10 mouse cellular contexts compared by ENCODE assay signal in the genomic region with DNA sequence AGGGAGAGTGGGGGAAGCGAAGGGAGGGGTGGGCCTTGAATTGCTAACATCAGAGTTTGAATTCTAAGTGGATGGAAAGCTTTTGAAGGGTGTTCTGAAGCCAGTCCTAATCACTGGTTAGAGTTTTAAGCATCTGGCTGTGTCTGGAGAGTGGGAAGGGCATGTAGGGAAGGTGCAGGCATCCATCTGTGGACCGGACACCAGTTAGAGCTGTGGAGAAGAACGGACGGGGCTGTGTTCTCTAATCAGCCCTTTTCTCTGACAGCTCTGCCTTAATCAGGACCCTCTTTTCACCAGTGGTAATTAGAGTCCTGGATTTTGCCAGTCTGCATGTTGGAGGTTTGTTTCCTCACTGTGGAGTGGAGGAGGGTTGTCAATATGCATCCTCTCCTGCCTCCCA. TPM values are rescaled to one million over a fixed set of nuclear protein-coding genes. Genes with fewer than 3 reads are reported as not detected.
A peak's percentile ranks its signal among the peaks of the same experiment; 100 is the strongest.
DNase-seq lines count a peak whose midpoint lies in the region; ATAC-seq and TF ChIP-seq lines count a peak whose summit lies in the region.
"Had no signal": no experiment of that assay in that cellular context is flagged by ENCODE, and none has a peak within 500 bp of the region (broad histone marks: within the 10 kb centered on the region; RNA-seq: fewer than 3 reads in every experiment).

No protein-coding gene starts in this region.

- no peaks in the 10 kb centered on the region for H3K27me3 ChIP-seq in heart, embryonic 13.5 days (replicated peaks)
- H3K27me3 ChIP-seq in heart, adult 2 months (ENCODE audit: control insufficient read depth, insufficient read depth, low read length): no peaks in the 10 kb centered on the region
- no peaks in the 10 kb centered on the region for H3K27me3 ChIP-seq in testis, adult 2 months (ENCODE audit: control insufficient read depth, insufficient read depth, low read length)
- no peaks in the 10 kb centered on the region for H3K27me3 ChIP-seq in liver, embryonic 12.5 days (replicated peaks)
- no peaks in the 10 kb centered on the region for H3K27me3 ChIP-seq in stomach, postnatal 0 days (ENCODE audit: control insufficient read depth, insufficient read depth, low read length)

- ATAC-seq in heart, embryonic 13.5 days (ENCODE audit: extremely low read depth, insufficient number of reproducible peaks, low FRiP score, low TSS enrichment): no peak
- ATAC-seq in liver, embryonic 12.5 days: no peak
- ATAC-seq in stomach, postnatal 0 days (ENCODE audit: low FRiP score, low TSS enrichment): no peak

- peak overlapping the region; percentile 59 for H3K27ac ChIP-seq in heart, embryonic 13.5 days (replicated peaks)
- no peak overlapping the region for H3K27ac ChIP-seq in heart, adult 2 months
- no peak overlapping the region for H3K27ac ChIP-seq in testis, adult 2 months (ENCODE audit: control insufficient read depth, insufficient read depth, low read depth, low read length)
- H3K27ac ChIP-seq in liver, embryonic 12.5 days: peak overlapping the region; percentile 92
- peak overlapping the region; percentile 99; the same call in 1 of the 2 replicates for H3K27ac ChIP-seq in stomach, postnatal 0 days (replicated peaks)

- no peak for DNase-seq in heart, adult 2 months
- no peak for DNase-seq in testis, postnatal 14 days (ENCODE audit: low spot score)
- DNase-seq in stomach, postnatal 0 days (ENCODE audit: low spot score): no peak
- no peak for DNase-seq in left cerebral cortex, postnatal 14 days (ENCODE audit: low spot score in 2 of 2)
- DNase-seq in retina, postnatal 1 day: no peak
- DNase-seq: adrenal gland, adult 8-10 months had no signal

- H3K4me2 ChIP-seq in heart, embryonic 13.5 days: peak overlapping the region; percentile 89
- peak overlapping the region; percentile 86 for H3K4me2 ChIP-seq in liver, embryonic 12.5 days
- peak overlapping the region; percentile 60 for H3K4me2 ChIP-seq in stomach, postnatal 0 days (replicated peaks; ENCODE audit: low read depth)

- intact Hi-C loops in heart, adult 2 months (cut with DNase I): loop anchor here (5.0 kb wide), 1 partner anchor 133 kb away; a partner anchor contains a TSS
- intact Hi-C loops in left cerebral cortex, postnatal 14 days (cut with DNase I): no loop called here

- peaks cover 8% of the 10 kb centered on the region for H3K79me2 ChIP-seq in heart, adult 2 months (replicated peaks; ENCODE audit: control insufficient read depth, insufficient read depth, low read length)

- H3K36me3 ChIP-seq in heart, embryonic 13.5 days: peaks cover 33% of the 10 kb centered on the region
- peaks cover 4% of the 10 kb centered on the region for H3K36me3 ChIP-seq in heart, adult 2 months (ENCODE audit: control insufficient read depth, insufficient read depth, low read length)
- H3K36me3 ChIP-seq in testis, adult 2 months (ENCODE audit: control insufficient read depth, insufficient read depth, low read length): no peaks in the 10 kb centered on the region
- peaks cover 36% of the 10 kb centered on the region for H3K36me3 ChIP-seq in liver, embryonic 12.5 days
- no peaks in the 10 kb centered on the region for H3K36me3 ChIP-seq in stomach, postnatal 0 days (ENCODE audit: control insufficient read depth, insufficient read depth, low read length)

- no peak for TF ChIP-seq EP300 in heart, adult 2 months (IDR thresholded peaks at IDR 0.05; ENCODE audit: insufficient read depth, low read depth, low read length)
- TF ChIP-seq EP300 in stomach, postnatal 0 days (optimal IDR thresholded peaks at IDR 0.05): no peak

- peak overlapping the region; percentile 95 for H3K9ac ChIP-seq in heart, embryonic 13.5 days
- H3K9ac ChIP-seq in heart, adult 2 months (ENCODE audit: low read depth, low read length): no peak overlapping the region
- peak overlapping the region; percentile 97; the same call in 1 of the 2 replicates for H3K9ac ChIP-seq in liver, embryonic 12.5 days
- H3K9ac ChIP-seq in stomach, postnatal 0 days (ENCODE audit: low read length): peak overlapping the region; percentile 31; the same call in 1 of the 2 replicates

- no peaks in the 10 kb centered on the region for H3K9me3 ChIP-seq in heart, embryonic 13.5 days
- H3K9me3 ChIP-seq in liver, embryonic 12.5 days (replicated peaks): no peaks in the 10 kb centered on the region
- no peaks in the 10 kb centered on the region for H3K9me3 ChIP-seq in stomach, postnatal 0 days (ENCODE audit: control insufficient read depth, low read length)

- peak overlapping the region; percentile 82 for H3K4me3 ChIP-seq in heart, embryonic 13.5 days
- H3K4me3 ChIP-seq in heart, adult 2 months: no peak overlapping the region
- H3K4me3 ChIP-seq in testis, adult 2 months (ENCODE audit: control insufficient read depth, low read depth, low read length): peak overlapping the region; percentile 14; the same call in 1 of the 2 replicates
- peak overlapping the region; percentile 10; the same call in 1 of the 2 replicates for H3K4me3 ChIP-seq in liver, embryonic 12.5 days
- H3K4me3 ChIP-seq in stomach, postnatal 0 days (ENCODE audit: low read depth, low read length): peak overlapping the region; percentile 88; the same call in 1 of the 2 replicates

- TF ChIP-seq CTCF in heart, adult 2 months (IDR thresholded peaks at IDR 0.05): no peak
- TF ChIP-seq CTCF in testis, adult 2 months (IDR thresholded peaks at IDR 0.05; ENCODE audit: control insufficient read depth, insufficient read depth, insufficient replicate concordance, low read depth, low read length): no peak
- TF ChIP-seq CTCF in stomach, postnatal 0 days (IDR thresholded peaks at IDR 0.05; ENCODE audit: low read depth): no peak

- 54% methylated on average over 4 of the region's 4 CpGs for WGBS in heart, embryonic 13.5 days
- 73% methylated on average over 4 of the region's 4 CpGs for WGBS in heart, adult 2 months
- 64% methylated on average over 4 of the region's 4 CpGs for WGBS in liver, embryonic 12.5 days (ENCODE audit: insufficient replicate concordance)
- WGBS in stomach, postnatal 0 days: 73% methylated on average over 4 of the region's 4 CpGs

- peaks cover 31% of the 10 kb centered on the region for H3K4me1 ChIP-seq in heart, embryonic 13.5 days
- H3K4me1 ChIP-seq in heart, adult 2 months (ENCODE audit: control insufficient read depth, insufficient read depth, low read length): peaks cover 14% of the 10 kb centered on the region
- H3K4me1 ChIP-seq in testis, adult 2 months (ENCODE audit: control insufficient read depth, insufficient read depth, low read length): peaks cover 7% of the 10 kb centered on the region
- peaks cover 46% of the 10 kb centered on the region for H3K4me1 ChIP-seq in liver, embryonic 12.5 days
- H3K4me1 ChIP-seq in stomach, postnatal 0 days (replicated peaks; ENCODE audit: control insufficient read depth, insufficient read depth): peaks cover 6% of the 10 kb centered on the region; the same call in 1 of the 2 replicates

- TF ChIP-seq POLR2A in heart, adult 2 months (IDR thresholded peaks at IDR 0.05; ENCODE audit: insufficient read depth, low read depth, low read length): no peak
- TF ChIP-seq POLR2A in testis, adult 2 months (IDR thresholded peaks at IDR 0.05; ENCODE audit: control insufficient read depth, low read depth, low read length): no peak

RNA-seq across cellular contexts. Expression of a gene that starts 7.6 kb away (rescaled TPM):
- 22.3 and 22.8 TPM in 2 replicates for polyA plus RNA-seq in heart, embryonic 13.5 days (2015; fragmentation: Nextera tagmentation; extraction: Ambion mirVana)
- 100 to 1,000 TPM; 106 to 124 TPM for total RNA-seq in heart, adult 2 months (2021)
- 64.4 and 89.4 TPM in 2 replicates for polyA plus RNA-seq in heart, adult 2 months (2012; rRNA removed)
- polyA plus RNA-seq in testis, adult 2 months (2012; rRNA removed): 133 and 135 TPM in 2 replicates
- 17.6 and 18.2 TPM in 2 replicates for polyA plus RNA-seq in liver, embryonic 12.5 days (2016; fragmentation: Nextera tagmentation; extraction: Ambion mirVana)
- 37.3 and 42.7 TPM in 2 replicates for polyA plus RNA-seq in stomach, postnatal 0 days (2015; fragmentation: Nextera tagmentation; extraction: Ambion mirVana)
- total RNA-seq in left cerebral cortex, postnatal 14 days (2021): 100 to 1,000 TPM; 207 to 208 TPM

RNA-seq across cellular contexts. Expression of a gene that starts 45.8 kb away (rescaled TPM):
- polyA plus RNA-seq in heart, embryonic 13.5 days (2015; fragmentation: Nextera tagmentation; extraction: Ambion mirVana): not detected in 2 replicates
- not detected for total RNA-seq in heart, adult 2 months (2021)
- polyA plus RNA-seq in heart, adult 2 months (2012; rRNA removed): 0.57 TPM in 1 of 2 replicates, not detected in the other
- polyA plus RNA-seq in testis, adult 2 months (2012; rRNA removed): 83.8 and 97.1 TPM in 2 replicates
- 0.45 TPM in 1 of 2 replicates, not detected in the other for polyA plus RNA-seq in liver, embryonic 12.5 days (2016; fragmentation: Nextera tagmentation; extraction: Ambion mirVana)
- 0.22 and 0.28 TPM in 2 replicates for polyA plus RNA-seq in stomach, postnatal 0 days (2015; fragmentation: Nextera tagmentation; extraction: Ambion mirVana)
- not detected for total RNA-seq in left cerebral cortex, postnatal 14 days (2021)
- total RNA-seq: layer of hippocampus, postnatal 25 days had no signal

RNA-seq across cellular contexts. Expression of a gene that starts 46.0 kb away (rescaled TPM):
- polyA plus RNA-seq in heart, embryonic 13.5 days (2015; fragmentation: Nextera tagmentation; extraction: Ambion mirVana): 0.68 and 0.74 TPM in 2 replicates
- 1 to 10 TPM; 2.7 to 3.1 TPM for total RNA-seq in heart, adult 2 months (2021)
- polyA plus RNA-seq in heart, adult 2 months (2012; rRNA removed): 4.0 and 4.9 TPM in 2 replicates
- polyA plus RNA-seq in testis, adult 2 months (2012; rRNA removed): 1.1 and 1.2 TPM in 2 replicates
- 2.2 TPM in 2 replicates for polyA plus RNA-seq in liver, embryonic 12.5 days (2016; fragmentation: Nextera tagmentation; extraction: Ambion mirVana)
- 0.27 and 0.45 TPM in 2 replicates for polyA plus RNA-seq in stomach, postnatal 0 days (2015; fragmentation: Nextera tagmentation; extraction: Ambion mirVana)
- total RNA-seq in left cerebral cortex, postnatal 14 days (2021): 10 to 100 TPM; 13.3 to 14.2 TPM

RNA-seq across cellular contexts. Expression of a gene that starts 55.6 kb away (rescaled TPM):
- 24.4 and 25.2 TPM in 2 replicates for polyA plus RNA-seq in heart, embryonic 13.5 days (2015; fragmentation: Nextera tagmentation; extraction: Ambion mirVana)
- total RNA-seq in heart, adult 2 months (2021): 10 to 100 TPM; 20.9 to 21.5 TPM
- 47.2 and 49.9 TPM in 2 replicates for polyA plus RNA-seq in heart, adult 2 months (2012; rRNA removed)
- polyA plus RNA-seq in testis, adult 2 months (2012; rRNA removed): 3.3 TPM in 2 replicates
- 24.5 and 26.1 TPM in 2 replicates for polyA plus RNA-seq in liver, embryonic 12.5 days (2016; fragmentation: Nextera tagmentation; extraction: Ambion mirVana)
- polyA plus RNA-seq in stomach, postnatal 0 days (2015; fragmentation: Nextera tagmentation; extraction: Ambion mirVana): 49.7 and 52.8 TPM in 2 replicates
- 10 to 100 TPM; 16.1 to 16.8 TPM for total RNA-seq in left cerebral cortex, postnatal 14 days (2021)

Comparison
In these comparisons a context has a peak if more than half of its experiments do, and no peak if none do; other contexts are left out.
1. H3K27ac ChIP-seq: peak in heart, embryonic 13.5 days (single experiment), liver, embryonic 12.5 days (single experiment) and stomach, postnatal 0 days (single experiment); none in heart, adult 2 months (single experiment) and testis, adult 2 months (single experiment).
2. RNA of a gene that starts 45.8 kb away (polyA plus RNA-seq): 83.8 to 97.1 TPM in testis, adult 2 months; 0.57 TPM in heart, adult 2 months, 0.45 TPM in liver, embryonic 12.5 days, 0.22 to 0.28 TPM in stomach, postnatal 0 days and not detected in heart, embryonic 13.5 days; every median in the first group is over 10 times any median in the second.
3. Peak in every context shown above with its lines, with median percentiles within 50 percentile points of each other: H3K4me2 ChIP-seq.